In genomic region chr11:69666665-69667005, GRCm38 (mm10) we compare ENCODE assay signal across 21 mouse cellular contexts. TPM values are rescaled to one million over a fixed set of nuclear protein-coding genes. Genes with fewer than 3 reads are reported as not detected.
A peak's percentile ranks its signal among the peaks of the same experiment; 100 is the strongest.
DNase-seq lines count a peak whose midpoint lies in the region; ATAC-seq and TF ChIP-seq lines count a peak whose summit lies in the region.
"Had no signal": no experiment of that assay in that cellular context is flagged by ENCODE, and none has a peak within 500 bp of the region (broad histone marks: within the 10 kb centered on the region; RNA-seq: fewer than 3 reads in every experiment).

No protein-coding gene starts in this region.

- no peak overlapping the region for H3K4me3 ChIP-seq in liver, embryonic 13.5 days (replicated peaks)
- no peak overlapping the region for H3K4me3 ChIP-seq in liver, embryonic 11.5 days (ENCODE audit: low read depth, low read length)
- no peak overlapping the region for H3K4me3 ChIP-seq in ES-E14 (ENCODE audit: insufficient read depth in 1 of 2, low read depth in 1 of 2, low read length in 2 of 2, poor library complexity in 1 of 2, severe bottlenecking in 1 of 2)
- peak overlapping the region; percentile 26; the same call in 1 of the 2 replicates for H3K4me3 ChIP-seq in embryonic facial prominence, embryonic 10.5 days
- no peak overlapping the region for H3K4me3 ChIP-seq in forebrain, embryonic 15.5 days
- H3K4me3 ChIP-seq: embryonic facial prominence, embryonic 12.5 days; erythroblast, embryonic 14.5 days; midbrain, embryonic 13.5 days had no signal

- H3K27me3 ChIP-seq in liver, embryonic 13.5 days: no peaks in the 10 kb centered on the region
- no peaks in the 10 kb centered on the region for H3K27me3 ChIP-seq in liver, embryonic 11.5 days (replicated peaks; ENCODE audit: control insufficient read depth, insufficient read depth, low read length)
- H3K27me3 ChIP-seq in embryonic facial prominence, embryonic 10.5 days (replicated peaks; ENCODE audit: low read depth, poor library complexity, severe bottlenecking): no peaks in the 10 kb centered on the region
- H3K27me3 ChIP-seq in forebrain, embryonic 15.5 days: no peaks in the 10 kb centered on the region
- H3K27me3 ChIP-seq: embryonic facial prominence, embryonic 12.5 days; midbrain, embryonic 13.5 days had no signal

- in situ Hi-C loops in ES-E14 (cut with MboI; ENCODE audit: low sequenced_read_pairs in 2 of 2, unreplicated experiment in 2 of 2): no loop called here

- H3K4me1 ChIP-seq in liver, embryonic 13.5 days (replicated peaks): peaks cover 71% of the 10 kb centered on the region
- peaks cover 28% of the 10 kb centered on the region for H3K4me1 ChIP-seq in liver, embryonic 11.5 days (replicated peaks; ENCODE audit: control insufficient read depth, insufficient read depth, low read length)
- peaks cover 0 to 11% of the 10 kb centered on the region in 2 experiments; a peak in 1 of 4 replicates for H3K4me1 ChIP-seq in ES-E14 (ENCODE audit: control insufficient read depth in 2 of 2, insufficient read depth in 2 of 2, low read length in 2 of 2, poor library complexity in 1 of 2)
- peaks cover 36% of the 10 kb centered on the region for H3K4me1 ChIP-seq in embryonic facial prominence, embryonic 10.5 days
- H3K4me1 ChIP-seq in forebrain, embryonic 15.5 days: peaks cover 32% of the 10 kb centered on the region

- 76% methylated on average over 3 of the region's 3 CpGs for WGBS in liver, embryonic 13.5 days (ENCODE audit: insufficient replicate concordance)
- 76% methylated on average over 3 of the region's 3 CpGs for WGBS in liver, embryonic 11.5 days
- 91% methylated on average over 3 of the region's 3 CpGs for WGBS in embryonic facial prominence, embryonic 10.5 days
- 83% methylated on average over 3 of the region's 3 CpGs for WGBS in forebrain, embryonic 15.5 days

- no peak overlapping the region for H3K4me2 ChIP-seq in liver, embryonic 13.5 days
- no peak overlapping the region for H3K4me2 ChIP-seq in liver, embryonic 11.5 days
- H3K4me2 ChIP-seq in forebrain, embryonic 15.5 days (replicated peaks): no peak overlapping the region
- H3K4me2 ChIP-seq: embryonic facial prominence, embryonic 12.5 days; heart, embryonic 11.5 days; hindbrain, embryonic 14.5 days; midbrain, embryonic 13.5 days had no signal

- peak overlapping the region; percentile 96; the same call in 1 of the 2 replicates for H3K27ac ChIP-seq in liver, embryonic 13.5 days
- H3K27ac ChIP-seq in liver, embryonic 11.5 days (ENCODE audit: low read depth, low read length): no peak overlapping the region
- H3K27ac ChIP-seq in ES-E14 (ENCODE audit: insufficient read depth, low read depth, low read length, poor library complexity, severe bottlenecking): 0 out of 2 replicates have a peak overlapping the region, but pooled peaks have one; percentile 26
- H3K27ac ChIP-seq in embryonic facial prominence, embryonic 10.5 days (replicated peaks): no peak overlapping the region
- H3K27ac ChIP-seq in forebrain, embryonic 15.5 days (replicated peaks): no peak overlapping the region
- H3K27ac ChIP-seq: embryonic facial prominence, embryonic 12.5 days; hindbrain, embryonic 14.5 days had no signal

- peaks cover 76% of the 10 kb centered on the region for H3K36me3 ChIP-seq in liver, embryonic 13.5 days
- H3K36me3 ChIP-seq in liver, embryonic 11.5 days (ENCODE audit: control insufficient read depth, insufficient read depth, low read length): peaks cover 51% of the 10 kb centered on the region
- H3K36me3 ChIP-seq in ES-E14 (ENCODE audit: control insufficient read depth, insufficient read depth, low read length, poor library complexity, severe bottlenecking): peaks cover 52% of the 10 kb centered on the region
- peaks cover 84% of the 10 kb centered on the region for H3K36me3 ChIP-seq in embryonic facial prominence, embryonic 10.5 days (replicated peaks)
- H3K36me3 ChIP-seq in forebrain, embryonic 15.5 days: peaks cover 64% of the 10 kb centered on the region

- ATAC-seq in liver, embryonic 13.5 days (ENCODE audit: low read depth): no peak
- ATAC-seq in liver, embryonic 11.5 days (replicated peaks; ENCODE audit: low FRiP score): no peak
- no peak for ATAC-seq in forebrain, embryonic 15.5 days (replicated peaks)
- ATAC-seq: forebrain, postnatal 0 days; midbrain, embryonic 13.5 days had no signal

- DNase-seq in liver, embryonic 13.5 days: no peak
- DNase-seq in liver, embryonic 11.5 days (ENCODE audit: low spot score): no peak
- no peak for DNase-seq in ES-E14 (ENCODE audit: low read depth, low spot score)
- DNase-seq in embryonic facial prominence, embryonic 10.5 days (ENCODE audit: low spot score): no peak
- DNase-seq in naive thymus-derived CD4-positive, alpha-beta T cell, adult 2 months (ENCODE audit: low read depth): peak; percentile 47
- no peak for DNase-seq in retina, postnatal 1 day
- DNase-seq: cerebellum, adult 2 months; heart, postnatal 14 days had no signal

- H3K9me3 ChIP-seq in liver, embryonic 13.5 days (replicated peaks): no peaks in the 10 kb centered on the region
- H3K9me3 ChIP-seq in liver, embryonic 11.5 days (ENCODE audit: control insufficient read depth, low read length): no peaks in the 10 kb centered on the region
- H3K9me3 ChIP-seq in ES-E14 (ENCODE audit: control insufficient read depth, insufficient read depth, low read depth, low read length): no peaks in the 10 kb centered on the region
- H3K9me3 ChIP-seq in embryonic facial prominence, embryonic 10.5 days: no peaks in the 10 kb centered on the region
- no peaks in the 10 kb centered on the region for H3K9me3 ChIP-seq in forebrain, embryonic 15.5 days
- H3K9me3 ChIP-seq: embryonic facial prominence, embryonic 12.5 days; midbrain, embryonic 13.5 days had no signal

- no peak overlapping the region for H3K9ac ChIP-seq in liver, embryonic 13.5 days
- no peak overlapping the region for H3K9ac ChIP-seq in liver, embryonic 11.5 days (ENCODE audit: low read depth, low read length)
- H3K9ac ChIP-seq in ES-E14 (ENCODE audit: insufficient read depth, low read depth, low read length, poor library complexity, severe bottlenecking): no peak overlapping the region
- H3K9ac ChIP-seq in forebrain, embryonic 15.5 days (replicated peaks): no peak overlapping the region
- H3K9ac ChIP-seq: embryonic facial prominence, embryonic 12.5 days; hindbrain, embryonic 14.5 days; midbrain, embryonic 13.5 days had no signal

TF ChIP-seq in ES-E14, 5 proteins besides CTCF, POLR2A, EP300 and RAD21:
- TF ChIP-seq HCFC1 (IDR thresholded peaks at IDR 0.05; ENCODE audit: borderline replicate concordance, insufficient read depth, low read length) (no peak), ZC3H11A (IDR thresholded peaks at IDR 0.05; ENCODE audit: borderline replicate concordance, low read depth, low read length) (no peak), CHD2 (IDR thresholded peaks at IDR 0.05; ENCODE audit: low read depth, low read length) (no peak), MAFK (IDR thresholded peaks at IDR 0.05; ENCODE audit: insufficient read depth, low read depth, low read length) (no peak), ZNF384 (IDR thresholded peaks at IDR 0.05; ENCODE audit: low read depth, low read length) (no peak)

RNA-seq across cellular contexts. Expression of gene Cd68, which starts 0.7 kb away (rescaled TPM):
- polyA plus RNA-seq in liver, embryonic 13.5 days (2015; fragmentation: Nextera tagmentation; extraction: Ambion mirVana): 17.3 and 17.4 TPM in 2 replicates
- 21.0 and 22.0 TPM in 2 replicates for polyA plus RNA-seq in liver, embryonic 11.5 days (2014; fragmentation: Nextera tagmentation; extraction: Ambion mirVana)
- 23.4 and 32.7 TPM in 2 replicates for total RNA-seq in ES-E14 (2012; rRNA removed)
- polyA plus RNA-seq in embryonic facial prominence, embryonic 10.5 days (2016; fragmentation: Nextera tagmentation; extraction: Ambion mirVana): 5.3 and 7.3 TPM in 2 replicates
- polyA plus RNA-seq in forebrain, embryonic 15.5 days (2015; fragmentation: Nextera tagmentation; extraction: Ambion mirVana): 6.7 and 7.7 TPM in 2 replicates

RNA-seq across cellular contexts. Expression of gene Mpdu1, which starts 4.2 kb away (rescaled TPM):
- 36.9 and 39.2 TPM in 2 replicates for polyA plus RNA-seq in liver, embryonic 13.5 days (2015; fragmentation: Nextera tagmentation; extraction: Ambion mirVana)
- polyA plus RNA-seq in liver, embryonic 11.5 days (2014; fragmentation: Nextera tagmentation; extraction: Ambion mirVana): 20.7 and 24.0 TPM in 2 replicates
- 258 and 349 TPM in 2 replicates for total RNA-seq in ES-E14 (2012; rRNA removed)
- polyA plus RNA-seq in embryonic facial prominence, embryonic 10.5 days (2016; fragmentation: Nextera tagmentation; extraction: Ambion mirVana): 64.9 and 67.2 TPM in 2 replicates
- 89.1 and 91.0 TPM in 2 replicates for polyA plus RNA-seq in forebrain, embryonic 15.5 days (2015; fragmentation: Nextera tagmentation; extraction: Ambion mirVana)

RNA-seq across cellular contexts. Expression of gene Eif4a1, which starts 5.6 kb away (rescaled TPM):
- polyA plus RNA-seq in liver, embryonic 13.5 days (2015; fragmentation: Nextera tagmentation; extraction: Ambion mirVana): 351 and 453 TPM in 2 replicates
- 755 and 757 TPM in 2 replicates for polyA plus RNA-seq in liver, embryonic 11.5 days (2014; fragmentation: Nextera tagmentation; extraction: Ambion mirVana)
- total RNA-seq in ES-E14 (2012; rRNA removed): 1,512 and 1,948 TPM in 2 replicates
- 780 and 781 TPM in 2 replicates for polyA plus RNA-seq in embryonic facial prominence, embryonic 10.5 days (2016; fragmentation: Nextera tagmentation; extraction: Ambion mirVana)
- polyA plus RNA-seq in forebrain, embryonic 15.5 days (2015; fragmentation: Nextera tagmentation; extraction: Ambion mirVana): 547 and 583 TPM in 2 replicates

RNA-seq across cellular contexts. Expression of gene Sox15, which starts 11.5 kb away (rescaled TPM):
- not detected in 2 replicates for polyA plus RNA-seq in liver, embryonic 13.5 days (2015; fragmentation: Nextera tagmentation; extraction: Ambion mirVana)
- polyA plus RNA-seq in liver, embryonic 11.5 days (2014; fragmentation: Nextera tagmentation; extraction: Ambion mirVana): not detected in 2 replicates
- 6.6 and 8.2 TPM in 2 replicates for total RNA-seq in ES-E14 (2012; rRNA removed)
- 0.17 TPM in 1 of 2 replicates, not detected in the other for polyA plus RNA-seq in embryonic facial prominence, embryonic 10.5 days (2016; fragmentation: Nextera tagmentation; extraction: Ambion mirVana)
- polyA plus RNA-seq in forebrain, embryonic 15.5 days (2015; fragmentation: Nextera tagmentation; extraction: Ambion mirVana): not detected in 2 replicates
- total RNA-seq: adrenal gland, postnatal 36 days; forebrain, postnatal 0 days; gastrocnemius, adult 18-20 months; heart, postnatal 14 days; left cerebral cortex, postnatal 10 days; megakaryocyte progenitor cell, adult 5-6 weeks had no signal
- polyA plus RNA-seq: cerebellum, adult 2 months; embryonic facial prominence, embryonic 12.5 days; erythroblast, embryonic 14.5 days; forebrain, postnatal 0 days; heart, embryonic 11.5 days; hindbrain, embryonic 14.5 days; large intestine, adult 2 months; neural tube, embryonic 14.5 days had no signal

RNA-seq across cellular contexts. Expression of gene Senp3, which starts 15.2 kb away (rescaled TPM):
- 37.3 and 38.6 TPM in 2 replicates for polyA plus RNA-seq in liver, embryonic 13.5 days (2015; fragmentation: Nextera tagmentation; extraction: Ambion mirVana)
- polyA plus RNA-seq in liver, embryonic 11.5 days (2014; fragmentation: Nextera tagmentation; extraction: Ambion mirVana): 75.4 and 79.1 TPM in 2 replicates
- 265 and 282 TPM in 2 replicates for total RNA-seq in ES-E14 (2012; rRNA removed)
- 136 and 141 TPM in 2 replicates for polyA plus RNA-seq in embryonic facial prominence, embryonic 10.5 days (2016; fragmentation: Nextera tagmentation; extraction: Ambion mirVana)
- polyA plus RNA-seq in forebrain, embryonic 15.5 days (2015; fragmentation: Nextera tagmentation; extraction: Ambion mirVana): 89.2 and 102 TPM in 2 replicates

Comparison
In these comparisons a context has a peak if more than half of its experiments do, and no peak if none do; other contexts are left out.
1. H3K27ac ChIP-seq: peak in liver, embryonic 13.5 days (single experiment) and ES-E14 (single experiment); none in liver, embryonic 11.5 days (single experiment), embryonic facial prominence, embryonic 10.5 days (single experiment) and forebrain, embryonic 15.5 days (single experiment).